Comparison of ENCODE assay signal across 7 mouse cellular contexts in genomic region chr5:150168712-150169111, GRCm38 (mm10). TPM values are rescaled to one million over a fixed set of nuclear protein-coding genes. Genes with fewer than 3 reads are reported as not detected.
DNase-seq lines count a peak whose midpoint lies in the region; ATAC-seq and TF ChIP-seq lines count a peak whose summit lies in the region.

No protein-coding gene starts in this region.

- under 1% methylated on average over 9 of the region's 9 CpGs for WGBS in embryonic facial prominence, embryonic 15.5 days
- WGBS in lung, postnatal 0 days = 2% methylated on average over 9 of the region's 9 CpGs

- H3K4me2 ChIP-seq in embryonic facial prominence, embryonic 15.5 days (replicated peaks) = no peak overlapping the region
- H3K4me2 ChIP-seq in lung, postnatal 0 days (replicated peaks; ENCODE audit: low read depth, low read length) = no peak overlapping the region

- peak; percentile 70 for ATAC-seq in embryonic facial prominence, embryonic 15.5 days (ENCODE audit: insufficient number of reproducible peaks, low FRiP score, low TSS enrichment, low read depth)
- peak; percentile 64 for ATAC-seq in lung, postnatal 0 days

- peak; percentile 81 for TF ChIP-seq CTCF in lung, postnatal 0 days (IDR thresholded peaks at IDR 0.05)

- H3K4me3 ChIP-seq in embryonic facial prominence, embryonic 15.5 days (replicated peaks) = no peak overlapping the region
- H3K4me3 ChIP-seq in lung, postnatal 0 days (ENCODE audit: low read depth, low read length) = no peak overlapping the region

- H3K4me1 ChIP-seq in embryonic facial prominence, embryonic 15.5 days = no peaks in the 10 kb centered on the region
- H3K4me1 ChIP-seq in lung, postnatal 0 days (ENCODE audit: insufficient read depth, low read depth, low read length) = no peaks in the 10 kb centered on the region

- H3K9ac ChIP-seq in embryonic facial prominence, embryonic 15.5 days = no peak overlapping the region
- H3K9ac ChIP-seq in lung, postnatal 0 days (replicated peaks; ENCODE audit: low read depth) = no peak overlapping the region

- no peak overlapping the region for H3K27ac ChIP-seq in embryonic facial prominence, embryonic 15.5 days (replicated peaks)
- no peak overlapping the region for H3K27ac ChIP-seq in lung, postnatal 0 days (ENCODE audit: low read length)

- intact Hi-C loops in heart, postnatal 36 days (cut with DNase I) = loop anchor here (1.0 to 2.0 kb wide), 2 partner anchors 64 to 258 kb away; no protein-coding TSS in a partner anchor

- TF ChIP-seq EP300 in lung, postnatal 0 days (IDR thresholded peaks at IDR 0.05) = no peak

- no peaks in the 10 kb centered on the region for H3K9me3 ChIP-seq in embryonic facial prominence, embryonic 15.5 days (replicated peaks)
- no peaks in the 10 kb centered on the region for H3K9me3 ChIP-seq in lung, postnatal 0 days (ENCODE audit: low read length)

- no peaks in the 10 kb centered on the region for H3K36me3 ChIP-seq in embryonic facial prominence, embryonic 15.5 days
- H3K36me3 ChIP-seq in lung, postnatal 0 days (ENCODE audit: insufficient read depth, low read length) = no peaks in the 10 kb centered on the region

- peak; percentile 72 for DNase-seq in ES-CJ7 (ENCODE audit: low read depth, low spot score)
- peak; percentile 65 to 77 for DNase-seq in adrenal gland, postnatal 36 days
- DNase-seq in heart, postnatal 36 days = peak; percentile 61 to 71
- peak; percentile 80 to 86 for DNase-seq in kidney, postnatal 4 days
- peak; percentile 78 for DNase-seq in lung, postnatal 0 days (ENCODE audit: low spot score)
- peak; percentile 45 for DNase-seq in retina, adult 2 months (ENCODE audit: low read depth, low spot score)

- H3K27me3 ChIP-seq in embryonic facial prominence, embryonic 15.5 days = no peaks in the 10 kb centered on the region
- no peaks in the 10 kb centered on the region for H3K27me3 ChIP-seq in lung, postnatal 0 days (replicated peaks; ENCODE audit: insufficient read depth, low read length)

RNA-seq across cellular contexts. Expression of gene Fry, which starts 50.3 kb away (rescaled TPM):
- total RNA-seq in adrenal gland, postnatal 36 days (2021) = 10 to 100 TPM; 29.9 to 40.9 TPM
- 9.8 and 11.4 TPM in 2 replicates for polyA plus RNA-seq in embryonic facial prominence, embryonic 15.5 days (2015; fragmentation: Nextera tagmentation; extraction: Ambion mirVana)
- total RNA-seq in heart, postnatal 36 days (2021) = 100 to 1,000 TPM; 134 to 136 TPM
- polyA plus RNA-seq in lung, postnatal 0 days (2015; fragmentation: Nextera tagmentation; extraction: Ambion mirVana) = 17.2 and 20.8 TPM in 2 replicates
